Mouse (Mus musculus): ENCODE data around the gene Sfxn3. TPM values are rescaled to one million over a fixed set of nuclear protein-coding genes. Genes with fewer than 3 reads are reported as not detected.

Sfxn3 gene
- total RNA-seq, 2 experiments from 2014 or later, result 118 to 125 TPM

Other genes starting within 250 kb of the Sfxn3 start
- 10 to 100 TPM; 37.9 to 38.0 TPM for gene Slf2, start 116.4 kb upstream of the Sfxn3 start, total RNA-seq (2021)
- 10 to 100 TPM; 17.2 to 18.4 TPM for gene Sema4g, start 58.4 kb upstream of the Sfxn3 start, total RNA-seq (2021)
- 10 to 100 TPM; 13.8 to 14.9 TPM for gene Twnk, start 41.8 kb upstream of the Sfxn3 start, total RNA-seq (2021)
- gene Mrpl43, start 41.1 kb upstream of the Sfxn3 start, total RNA-seq (2021), result 10 to 100 TPM; 38.9 to 44.2 TPM
- gene Lzts2, start 33.1 kb upstream of the Sfxn3 start, total RNA-seq (2021), result 10 to 100 TPM; 39.9 to 43.2 TPM
- 1 to 10 TPM; 4.3 to 5.6 TPM for gene Pdzd7, start 1.8 kb upstream of the Sfxn3 start, total RNA-seq (2021)
- 1 to 10 TPM; 6.7 to 7.3 TPM for gene Kazald1, start 27.7 kb downstream of the Sfxn3 start, total RNA-seq (2021)
- gene Tlx1, start 103.2 kb downstream of the Sfxn3 start, total RNA-seq (2021), result not detected
- gene Lbx1, start 188.3 kb downstream of the Sfxn3 start, total RNA-seq (2021), result not detected